Mouse (Mus musculus): ENCODE results near the gene Slc36a1.
A peak's percentile ranks its signal among the peaks of the same experiment; 100 is the strongest.

The Slc36a1 gene

DNA sequence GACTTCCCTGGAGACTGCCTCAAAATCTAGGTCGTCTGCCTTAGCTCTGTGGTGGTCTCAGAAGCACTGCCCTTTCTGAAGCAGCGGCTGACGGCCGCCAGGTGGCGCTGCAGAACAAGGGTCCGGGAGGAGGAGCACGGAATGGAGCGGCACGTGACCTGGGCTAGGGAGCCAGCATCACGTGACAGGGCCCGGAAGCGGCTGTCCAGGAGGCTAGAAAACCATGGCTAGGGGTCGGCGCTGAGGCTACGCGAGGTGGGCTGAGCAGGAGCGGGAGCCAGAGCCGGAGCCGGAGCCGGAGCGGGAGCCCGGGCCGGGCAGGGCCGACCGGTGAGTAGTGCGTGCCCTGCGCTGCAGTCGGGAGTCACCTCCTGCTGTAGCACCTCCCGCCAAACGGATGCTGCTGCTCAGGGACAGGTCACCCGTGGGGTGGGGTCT lies at the start of gene Slc36a1:
Slc36a1 (plus strand) TSS at position 192 of the 438 bp plus-strand sequence.
- Histone ChIP-seq H3K27me3 (ENCODE audit: insufficient read depth, low read length) (peaks cover 22% of the 10 kb centered on the region), H3K4me3 (replicated peaks; ENCODE audit: low read length) (peak within 1 kb of the TSS; percentile 91), H3K4me1 (replicated peaks; ENCODE audit: low read depth, low read length) (peaks cover 22% of the 10 kb centered on the region), H3K36me3 (ENCODE audit: insufficient read depth, low read length) (no peaks in the 10 kb centered on the region; the same call in none of the 2 replicates), H3K9me3 (ENCODE audit: low read length) (no peaks in the 10 kb centered on the region)
- TF ChIP-seq CTCF (conservative IDR thresholded peaks at IDR 0.05; ENCODE audit: low read length) (peak; percentile 78), NANOG (IDR thresholded peaks at IDR 0.05; ENCODE audit: borderline replicate concordance, low read length) (no peak)

DNA sequence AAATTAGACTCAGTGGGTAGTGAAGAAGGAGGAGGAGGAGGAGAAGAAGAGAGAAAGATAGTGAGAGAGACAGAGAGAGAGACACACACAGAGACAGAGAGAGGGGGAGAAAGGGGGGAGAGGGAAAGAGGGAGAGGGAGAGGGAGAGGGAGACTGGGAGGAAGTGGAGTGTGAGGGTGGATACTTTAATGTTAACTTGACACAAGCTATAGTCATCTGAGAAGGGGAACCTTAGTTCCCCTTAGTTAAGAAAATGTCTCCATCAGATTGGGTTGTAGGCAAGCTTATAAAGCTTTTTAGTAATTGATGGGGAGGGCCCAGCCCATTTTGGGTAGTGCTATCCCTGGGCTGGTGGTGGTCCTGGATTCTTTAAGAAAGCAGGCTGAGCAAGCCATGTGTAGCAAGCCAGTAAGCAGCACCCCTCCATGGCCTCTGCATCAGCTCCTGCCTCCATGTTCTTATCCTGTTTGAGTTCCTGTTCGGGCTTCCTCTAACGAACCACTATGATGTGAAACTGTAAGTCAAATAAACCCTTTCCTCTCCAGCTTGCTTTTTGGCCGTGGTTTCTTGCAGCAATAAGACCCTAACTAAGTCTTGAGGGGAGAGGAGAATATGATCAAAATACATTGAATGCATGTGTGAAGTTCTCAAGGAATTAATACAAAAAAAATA lies 49.6 kb upstream of the Slc36a1 start:
- Histone ChIP-seq H3K4me3 (replicated peaks; ENCODE audit: low read length) (no peak overlapping the region), H3K9me3 (ENCODE audit: low read length) (peaks cover 6% of the 10 kb centered on the region; the same call in 1 of the 2 replicates), H3K4me1 (replicated peaks; ENCODE audit: low read depth, low read length) (peaks cover 20% of the 10 kb centered on the region), H3K36me3 (ENCODE audit: insufficient read depth, low read length) (no peaks in the 10 kb centered on the region), H3K27me3 (ENCODE audit: insufficient read depth, low read length) (no peaks in the 10 kb centered on the region)
- no peak for TF ChIP-seq NANOG (IDR thresholded peaks at IDR 0.05; ENCODE audit: borderline replicate concordance, low read length)
- TF ChIP-seq CTCF (conservative IDR thresholded peaks at IDR 0.05; ENCODE audit: low read length): no peak
- TF ChIP-seq POU5F1 (IDR thresholded peaks at IDR 0.05; ENCODE audit: borderline replicate concordance, low read length): no peak

DNA sequence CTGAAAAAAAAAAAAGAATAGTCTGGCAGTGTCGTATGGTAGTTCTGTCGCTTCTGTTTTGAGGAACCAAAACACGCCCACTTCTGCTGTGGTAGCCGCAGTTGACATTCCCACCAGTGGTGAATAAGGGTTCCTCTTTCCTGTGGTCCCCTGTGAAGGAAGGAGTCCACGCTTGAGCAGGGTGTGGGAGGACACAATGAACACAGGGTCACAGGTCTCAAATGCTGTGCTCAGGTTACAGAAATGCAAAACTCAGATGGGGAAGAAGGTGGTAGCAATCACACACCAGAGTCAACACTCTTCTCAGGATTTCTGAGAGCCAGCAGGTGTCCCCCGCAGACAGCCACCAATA lies 49.1 kb upstream of the Slc36a1 start:
- peaks cover 20% of the 10 kb centered on the region for H3K4me1 ChIP-seq (replicated peaks; ENCODE audit: low read depth, low read length)
- TF ChIP-seq CTCF (conservative IDR thresholded peaks at IDR 0.05; ENCODE audit: low read length): no peak
- TF ChIP-seq POU5F1 (IDR thresholded peaks at IDR 0.05; ENCODE audit: borderline replicate concordance, low read length): no peak
- no peak for TF ChIP-seq NANOG (IDR thresholded peaks at IDR 0.05; ENCODE audit: borderline replicate concordance, low read length)
- H3K4me3 ChIP-seq (replicated peaks; ENCODE audit: low read length): no peak overlapping the region

DNA sequence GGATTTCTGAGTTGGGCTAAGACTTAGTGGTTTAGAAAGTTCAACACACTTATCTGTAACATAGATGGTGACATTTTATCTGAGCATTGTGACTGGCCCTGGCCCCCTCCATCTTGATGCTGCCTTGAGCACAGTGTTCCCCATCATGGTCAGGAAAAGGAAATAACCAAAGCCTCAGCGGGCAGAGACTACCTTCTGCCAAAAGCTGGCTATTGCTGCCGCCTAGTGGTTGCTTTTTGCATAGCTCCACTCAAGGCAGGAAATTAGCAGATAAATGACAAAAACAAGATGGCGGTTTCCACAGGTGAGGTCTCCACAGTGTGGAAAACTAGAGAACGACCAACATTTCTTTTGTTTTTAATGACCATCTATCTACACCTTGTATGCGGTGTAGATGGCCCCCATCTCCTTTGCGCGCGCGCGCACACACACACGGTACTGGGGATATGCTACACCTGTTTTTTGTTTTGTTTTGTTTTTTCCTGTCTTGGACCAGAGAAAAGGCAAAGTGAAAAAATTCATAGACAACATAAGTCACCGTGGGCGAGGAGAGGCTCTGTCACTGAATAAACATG lies 45.3 kb upstream of the Slc36a1 start:
- peaks cover 33% of the 10 kb centered on the region for H3K4me1 ChIP-seq (replicated peaks; ENCODE audit: low read depth, low read length)
- H3K4me3 ChIP-seq (replicated peaks; ENCODE audit: low read length): peak overlapping the region; percentile 48
- no peaks in the 10 kb centered on the region for H3K36me3 ChIP-seq (ENCODE audit: insufficient read depth, low read length)
- H3K9me3 ChIP-seq (ENCODE audit: low read length): no peaks in the 10 kb centered on the region
- H3K27me3 ChIP-seq (ENCODE audit: insufficient read depth, low read length): 0 out of 2 replicates have a peak, but pooled peaks cover 2% of the 10 kb centered on the region
- TF ChIP-seq CTCF (conservative IDR thresholded peaks at IDR 0.05; ENCODE audit: low read length) (peak; percentile 99), NANOG (IDR thresholded peaks at IDR 0.05; ENCODE audit: borderline replicate concordance, low read length) (no peak)

More for the DNA sequence above, 49.1 kb upstream of the Slc36a1 start:
- Histone ChIP-seq H3K9me3 (ENCODE audit: low read length) (peaks cover 6% of the 10 kb centered on the region; the same call in 1 of the 2 replicates), H3K27me3 (ENCODE audit: insufficient read depth, low read length) (no peaks in the 10 kb centered on the region), H3K36me3 (ENCODE audit: insufficient read depth, low read length) (no peaks in the 10 kb centered on the region)

DNA sequence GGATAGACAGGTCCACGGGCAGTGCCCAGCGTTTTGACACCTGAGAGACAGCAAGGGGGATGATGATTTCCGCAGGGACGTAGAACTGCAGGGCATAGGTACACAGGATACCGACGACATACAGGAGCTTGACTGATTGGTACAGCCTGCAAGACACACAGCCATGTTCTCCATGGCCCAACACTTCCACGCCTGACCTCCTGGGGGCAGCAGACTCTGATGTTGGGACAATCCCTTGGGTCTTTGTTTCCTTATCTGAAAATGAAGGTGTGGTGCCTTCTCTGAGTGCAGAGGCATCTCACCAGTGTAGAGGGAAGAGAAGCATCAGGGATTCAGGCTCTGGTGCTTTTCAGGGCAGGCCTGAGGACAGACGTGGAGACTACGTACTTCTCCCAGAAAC lies 41.5 kb upstream of the Slc36a1 start:
- TF ChIP-seq POU5F1 (IDR thresholded peaks at IDR 0.05; ENCODE audit: borderline replicate concordance, low read length): no peak
- peak; percentile 99 for TF ChIP-seq CTCF (conservative IDR thresholded peaks at IDR 0.05; ENCODE audit: low read length)
- no peak for TF ChIP-seq NANOG (IDR thresholded peaks at IDR 0.05; ENCODE audit: borderline replicate concordance, low read length)

DNA sequence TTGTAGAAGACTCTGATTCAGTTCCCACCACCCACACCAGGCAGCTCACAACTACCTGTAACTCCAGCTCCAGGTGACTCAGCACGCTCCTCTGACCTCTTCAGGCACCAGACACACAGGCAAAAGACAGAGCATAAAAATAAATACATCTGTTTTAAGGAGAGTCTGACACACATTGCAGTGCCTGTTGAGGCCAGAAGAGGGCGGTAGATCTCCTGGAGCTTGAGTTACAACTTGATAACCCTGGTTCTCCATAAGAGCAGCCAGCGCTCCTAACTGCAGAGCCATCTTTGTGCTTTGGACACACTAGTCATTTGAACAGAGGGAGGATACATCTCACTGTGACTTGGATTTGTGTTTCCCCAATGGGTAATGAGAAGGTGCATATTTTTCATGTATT lies 39.4 kb upstream of the Slc36a1 start:
- Histone ChIP-seq H3K36me3 (ENCODE audit: insufficient read depth, low read length) (no peaks in the 10 kb centered on the region), H3K27me3 (ENCODE audit: insufficient read depth, low read length) (0 out of 2 replicates have a peak, but pooled peaks cover 3% of the 10 kb centered on the region), H3K4me1 (replicated peaks; ENCODE audit: low read depth, low read length) (peaks cover 13% of the 10 kb centered on the region; the same call in 1 of the 2 replicates), H3K9me3 (ENCODE audit: low read length) (no peaks in the 10 kb centered on the region), H3K4me3 (replicated peaks; ENCODE audit: low read length) (no peak overlapping the region)
- peak; percentile 89 for TF ChIP-seq CTCF (conservative IDR thresholded peaks at IDR 0.05; ENCODE audit: low read length)
- TF ChIP-seq NANOG (IDR thresholded peaks at IDR 0.05; ENCODE audit: borderline replicate concordance, low read length): no peak

More for the DNA sequence above, 41.5 kb upstream of the Slc36a1 start:
- no peak overlapping the region for H3K4me3 ChIP-seq (replicated peaks; ENCODE audit: low read length)
- H3K9me3 ChIP-seq (ENCODE audit: low read length): no peaks in the 10 kb centered on the region
- H3K4me1 ChIP-seq (replicated peaks; ENCODE audit: low read depth, low read length): peaks cover 20% of the 10 kb centered on the region
- H3K27me3 ChIP-seq (ENCODE audit: insufficient read depth, low read length): 0 out of 2 replicates have a peak, but pooled peaks cover 3% of the 10 kb centered on the region
- H3K36me3 ChIP-seq (ENCODE audit: insufficient read depth, low read length): no peaks in the 10 kb centered on the region

DNA sequence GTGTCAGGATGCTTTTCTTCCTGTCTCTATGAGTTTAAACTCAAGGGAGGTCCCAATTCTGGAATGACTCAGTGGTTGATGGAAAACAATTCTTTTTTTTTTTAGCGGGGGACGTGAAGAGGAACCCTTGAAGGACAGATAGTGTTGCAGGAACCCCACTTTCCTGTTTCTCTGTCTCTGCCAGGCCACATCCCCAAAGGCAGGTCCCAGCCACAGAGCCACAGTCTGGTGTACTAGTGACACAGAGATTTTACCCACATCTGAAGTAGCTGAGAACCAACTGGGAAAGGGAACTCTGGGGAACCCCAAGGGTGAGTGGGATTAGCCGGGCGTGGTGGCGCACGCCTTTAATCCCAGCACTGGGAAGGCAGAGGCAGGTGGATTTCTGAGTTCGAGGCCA lies 38.4 kb upstream of the Slc36a1 start:
- Histone ChIP-seq H3K4me1 (replicated peaks; ENCODE audit: low read depth, low read length) (peaks cover 13% of the 10 kb centered on the region; the same call in 1 of the 2 replicates), H3K36me3 (ENCODE audit: insufficient read depth, low read length) (no peaks in the 10 kb centered on the region), H3K4me3 (replicated peaks; ENCODE audit: low read length) (no peak overlapping the region), H3K27me3 (ENCODE audit: insufficient read depth, low read length) (0 out of 2 replicates have a peak, but pooled peaks cover 3% of the 10 kb centered on the region), H3K9me3 (ENCODE audit: low read length) (no peaks in the 10 kb centered on the region)
- TF ChIP-seq CTCF (conservative IDR thresholded peaks at IDR 0.05; ENCODE audit: low read length): no peak
- TF ChIP-seq NANOG (IDR thresholded peaks at IDR 0.05; ENCODE audit: borderline replicate concordance, low read length): no peak
- TF ChIP-seq POU5F1 (IDR thresholded peaks at IDR 0.05; ENCODE audit: borderline replicate concordance, low read length): no peak

DNA sequence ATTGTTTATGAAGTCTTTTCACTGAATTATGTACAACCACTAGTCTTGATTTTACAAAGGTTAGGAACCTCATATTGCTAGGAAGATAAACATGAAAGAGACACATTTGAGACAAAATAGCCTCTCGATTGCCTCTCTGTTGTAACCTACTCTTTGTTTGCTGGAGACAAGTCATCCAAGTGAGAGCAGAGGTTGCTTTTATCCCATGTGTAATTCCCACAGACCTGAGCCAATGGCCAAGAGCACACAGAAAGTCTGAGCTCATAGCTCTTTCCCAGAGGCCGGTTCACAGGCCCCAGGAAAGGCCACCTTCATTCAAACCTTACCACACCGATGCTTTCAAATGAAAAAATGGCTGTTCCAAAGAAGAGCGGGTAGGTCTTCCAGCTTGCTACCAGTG lies 35.6 kb upstream of the Slc36a1 start:
- Histone ChIP-seq H3K9me3 (ENCODE audit: low read length) (no peaks in the 10 kb centered on the region), H3K27me3 (ENCODE audit: insufficient read depth, low read length) (peaks cover 12% of the 10 kb centered on the region), H3K36me3 (ENCODE audit: insufficient read depth, low read length) (no peaks in the 10 kb centered on the region), H3K4me1 (replicated peaks; ENCODE audit: low read depth, low read length) (no peaks in the 10 kb centered on the region), H3K4me3 (replicated peaks; ENCODE audit: low read length) (no peak overlapping the region)
- TF ChIP-seq POU5F1 (IDR thresholded peaks at IDR 0.05; ENCODE audit: borderline replicate concordance, low read length): no peak
- TF ChIP-seq NANOG (IDR thresholded peaks at IDR 0.05; ENCODE audit: borderline replicate concordance, low read length): no peak
- no peak for TF ChIP-seq CTCF (conservative IDR thresholded peaks at IDR 0.05; ENCODE audit: low read length)
